Mouse (Mus musculus): Measurements from ENCODE around the gene Lrrc8d. TPM values are rescaled to one million over a fixed set of nuclear protein-coding genes. Genes with fewer than 3 reads are reported as not detected.

Lrrc8d gene
- polyA plus RNA-seq, 1 experiment from 2014 or later, result 19.7 TPM

DNA sequence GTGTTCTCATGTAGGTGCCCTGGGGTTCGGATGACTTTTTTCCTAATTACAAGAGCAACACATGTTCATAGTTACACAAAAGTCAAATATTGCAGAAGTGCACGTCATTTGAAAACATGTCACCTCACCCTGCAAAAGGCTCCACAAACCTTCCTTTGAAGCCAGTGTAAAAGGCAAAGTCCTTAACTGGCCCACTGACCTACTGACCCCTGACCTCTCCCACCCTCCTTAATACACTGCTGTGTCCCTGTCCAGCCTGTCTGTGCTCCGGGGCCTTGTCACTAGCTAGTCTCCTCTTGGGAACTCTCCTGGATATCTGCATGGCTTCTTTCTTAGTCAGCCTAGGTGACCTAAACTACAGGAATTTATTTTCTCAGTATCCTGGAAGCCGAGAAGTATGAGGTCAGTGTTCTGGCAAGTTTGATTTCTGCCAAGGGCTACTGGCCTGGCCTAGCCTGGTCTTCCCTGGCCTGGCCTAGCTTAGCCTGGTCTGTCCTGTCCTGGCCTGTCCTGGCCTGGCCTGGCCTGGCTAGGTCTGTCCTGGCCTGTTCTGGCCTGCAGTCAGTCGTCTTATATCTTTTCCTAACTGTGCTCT is 127.2 kb downstream of the Lrrc8d start:
- no peak for ATAC-seq (ENCODE audit: low read depth)
- H3K9ac ChIP-seq (ENCODE audit: low read length), result no peak overlapping the region
- H3K9me3 ChIP-seq (ENCODE audit: control insufficient read depth, low read length), result no peaks in the 10 kb centered on the region
- peaks cover 14% of the 10 kb centered on the region for H3K4me1 ChIP-seq (replicated peaks; ENCODE audit: control insufficient read depth, insufficient read depth, low read length)
- no peaks in the 10 kb centered on the region for H3K27me3 ChIP-seq (ENCODE audit: control insufficient read depth, insufficient read depth, low read depth, low read length)
- no peak overlapping the region for H3K4me3 ChIP-seq (ENCODE audit: low read length)
- H3K27ac ChIP-seq (ENCODE audit: low read length), result no peak overlapping the region
- H3K36me3 ChIP-seq (ENCODE audit: control insufficient read depth, insufficient read depth, low read length), result no peaks in the 10 kb centered on the region
- 70% methylated on average over 5 of the region's 5 CpGs for WGBS
- no peak overlapping the region for H3K4me2 ChIP-seq (ENCODE audit: low read depth, low read length)

- H3K4me3 ChIP-seq (ENCODE audit: low read length), result no peak overlapping the region
- ATAC-seq (ENCODE audit: low read depth), result no peak
- WGBS, result 87% methylated on average over 3 of the region's 3 CpGs
Observed at GRCm38 (mm10) chr5:105828050-105828449, 128.3 kb downstream of the Lrrc8d start.

DNA sequence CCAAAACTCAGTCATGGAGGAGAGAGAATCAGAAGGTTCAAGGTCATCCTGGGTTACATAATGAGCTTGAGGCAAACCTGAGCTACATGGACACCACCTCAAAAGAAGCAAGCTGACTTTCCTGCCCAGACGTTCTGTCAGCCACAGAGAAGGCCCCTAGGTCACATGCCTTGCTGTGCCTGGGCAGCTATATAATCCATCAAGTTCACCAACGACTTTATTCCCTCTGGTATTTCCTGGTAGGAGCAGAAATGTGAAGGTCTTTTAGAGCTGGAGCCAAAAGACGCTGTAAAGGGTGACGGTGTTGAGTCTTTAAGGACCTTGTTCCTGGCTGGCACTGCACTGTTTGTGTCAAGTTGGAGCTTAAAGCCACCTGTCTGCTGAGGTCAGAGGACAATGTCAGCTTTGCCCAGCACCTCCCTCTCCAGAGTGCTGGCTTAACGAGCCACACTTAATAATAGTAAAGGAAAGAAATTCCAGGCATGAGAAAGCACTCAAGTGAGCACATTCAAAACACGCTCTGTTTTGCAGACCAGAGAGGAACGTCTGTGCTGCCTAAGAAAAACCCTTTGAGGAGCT is 129.3 kb downstream of the Lrrc8d start:
- Histone ChIP-seq H3K36me3 (ENCODE audit: control insufficient read depth, insufficient read depth, low read length) (no peaks in the 10 kb centered on the region), H3K9me3 (ENCODE audit: control insufficient read depth, low read length) (no peaks in the 10 kb centered on the region), H3K4me1 (replicated peaks; ENCODE audit: control insufficient read depth, insufficient read depth, low read length) (peaks cover 8% of the 10 kb centered on the region), H3K4me3 (ENCODE audit: low read length) (no peak overlapping the region), H3K9ac (ENCODE audit: low read length) (no peak overlapping the region), H3K4me2 (ENCODE audit: low read depth, low read length) (no peak overlapping the region), H3K27ac (ENCODE audit: low read length) (peak overlapping the region; percentile 70), H3K27me3 (ENCODE audit: control insufficient read depth, insufficient read depth, low read depth, low read length) (no peaks in the 10 kb centered on the region)
- peak; percentile 74 for ATAC-seq (ENCODE audit: low read depth)
- WGBS, result 18% methylated on average over 7 of the region's 7 CpGs

More at GRCm38 (mm10) chr5:105828050-105828449, 128.3 kb downstream of the Lrrc8d start:
- H3K4me2 ChIP-seq (ENCODE audit: low read depth, low read length), result no peak overlapping the region
- H3K4me1 ChIP-seq (replicated peaks; ENCODE audit: control insufficient read depth, insufficient read depth, low read length), result peaks cover 14% of the 10 kb centered on the region
- no peaks in the 10 kb centered on the region for H3K27me3 ChIP-seq (ENCODE audit: control insufficient read depth, insufficient read depth, low read depth, low read length)
- no peak overlapping the region for H3K27ac ChIP-seq (ENCODE audit: low read length)
- no peak overlapping the region for H3K9ac ChIP-seq (ENCODE audit: low read length)
- H3K9me3 ChIP-seq (ENCODE audit: control insufficient read depth, low read length), result no peaks in the 10 kb centered on the region
- no peaks in the 10 kb centered on the region for H3K36me3 ChIP-seq (ENCODE audit: control insufficient read depth, insufficient read depth, low read length)

GRCm38 (mm10) chr5:105832140-105832539 is 132.4 kb downstream of the Lrrc8d start:
- no peaks in the 10 kb centered on the region for H3K36me3 ChIP-seq (ENCODE audit: control insufficient read depth, insufficient read depth, low read length)
- no peak overlapping the region for H3K4me2 ChIP-seq (ENCODE audit: low read depth, low read length)
- H3K27me3 ChIP-seq (ENCODE audit: control insufficient read depth, insufficient read depth, low read depth, low read length), result no peaks in the 10 kb centered on the region
- ATAC-seq (ENCODE audit: low read depth), result no peak
- H3K4me3 ChIP-seq (ENCODE audit: low read length), result no peak overlapping the region
- H3K4me1 ChIP-seq (replicated peaks; ENCODE audit: control insufficient read depth, insufficient read depth, low read length), result peaks cover 12% of the 10 kb centered on the region
- H3K9me3 ChIP-seq (ENCODE audit: control insufficient read depth, low read length), result no peaks in the 10 kb centered on the region
- 57% methylated on average over 7 of the region's 7 CpGs for WGBS
- no peak overlapping the region for H3K9ac ChIP-seq (ENCODE audit: low read length)
- no peak overlapping the region for H3K27ac ChIP-seq (ENCODE audit: low read length)

DNA sequence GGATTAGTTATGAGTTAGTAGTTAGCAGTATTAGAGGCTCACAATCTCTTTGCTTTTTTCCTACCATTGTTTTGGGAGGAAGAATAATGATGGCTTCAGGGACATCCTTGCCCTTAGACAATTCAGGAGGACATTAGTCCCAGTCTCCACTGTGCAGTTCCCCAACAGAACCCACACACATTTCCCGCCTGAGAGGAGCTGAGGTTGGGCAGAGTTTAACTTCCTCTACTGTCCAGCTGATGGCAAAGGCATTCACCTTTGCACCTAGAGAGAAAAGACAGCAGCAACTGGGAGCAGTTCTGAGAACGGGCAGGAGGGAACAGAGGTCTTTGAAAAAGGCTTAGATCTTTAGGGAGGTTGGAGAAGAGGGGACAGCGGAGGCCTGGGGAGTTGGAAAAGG is 134.2 kb downstream of the Lrrc8d start:
- no peak for ATAC-seq (ENCODE audit: low read depth)
- Histone ChIP-seq H3K4me3 (ENCODE audit: low read length) (no peak overlapping the region), H3K4me2 (ENCODE audit: low read depth, low read length) (no peak overlapping the region), H3K36me3 (ENCODE audit: control insufficient read depth, insufficient read depth, low read length) (no peaks in the 10 kb centered on the region), H3K4me1 (replicated peaks; ENCODE audit: control insufficient read depth, insufficient read depth, low read length) (peaks cover 12% of the 10 kb centered on the region), H3K27me3 (ENCODE audit: control insufficient read depth, insufficient read depth, low read depth, low read length) (no peaks in the 10 kb centered on the region), H3K9ac (ENCODE audit: low read length) (no peak overlapping the region), H3K9me3 (ENCODE audit: control insufficient read depth, low read length) (no peaks in the 10 kb centered on the region), H3K27ac (ENCODE audit: low read length) (no peak overlapping the region)
- WGBS, result 67% methylated on average over 3 of the region's 3 CpGs

- H3K36me3 ChIP-seq (ENCODE audit: control insufficient read depth, insufficient read depth, low read length), result no peaks in the 10 kb centered on the region
- peak overlapping the region; percentile 44; the same call in 1 of the 2 replicates for H3K27ac ChIP-seq (ENCODE audit: low read length)
- H3K9me3 ChIP-seq (ENCODE audit: control insufficient read depth, low read length), result no peaks in the 10 kb centered on the region
- ATAC-seq (ENCODE audit: low read depth), result peak; percentile 68
- no peaks in the 10 kb centered on the region for H3K27me3 ChIP-seq (ENCODE audit: control insufficient read depth, insufficient read depth, low read depth, low read length)
- H3K4me1 ChIP-seq (replicated peaks; ENCODE audit: control insufficient read depth, insufficient read depth, low read length), result peaks cover 12% of the 10 kb centered on the region
- 31% methylated on average over 9 of the region's 9 CpGs for WGBS
- peak overlapping the region; percentile 4; the same call in 1 of the 2 replicates for H3K4me2 ChIP-seq (ENCODE audit: low read depth, low read length)
- H3K9ac ChIP-seq (ENCODE audit: low read length), result no peak overlapping the region
- H3K4me3 ChIP-seq (ENCODE audit: low read length), result no peak overlapping the region
Observed at GRCm38 (mm10) chr5:105836006-105836405, 136.2 kb downstream of the Lrrc8d start.

DNA sequence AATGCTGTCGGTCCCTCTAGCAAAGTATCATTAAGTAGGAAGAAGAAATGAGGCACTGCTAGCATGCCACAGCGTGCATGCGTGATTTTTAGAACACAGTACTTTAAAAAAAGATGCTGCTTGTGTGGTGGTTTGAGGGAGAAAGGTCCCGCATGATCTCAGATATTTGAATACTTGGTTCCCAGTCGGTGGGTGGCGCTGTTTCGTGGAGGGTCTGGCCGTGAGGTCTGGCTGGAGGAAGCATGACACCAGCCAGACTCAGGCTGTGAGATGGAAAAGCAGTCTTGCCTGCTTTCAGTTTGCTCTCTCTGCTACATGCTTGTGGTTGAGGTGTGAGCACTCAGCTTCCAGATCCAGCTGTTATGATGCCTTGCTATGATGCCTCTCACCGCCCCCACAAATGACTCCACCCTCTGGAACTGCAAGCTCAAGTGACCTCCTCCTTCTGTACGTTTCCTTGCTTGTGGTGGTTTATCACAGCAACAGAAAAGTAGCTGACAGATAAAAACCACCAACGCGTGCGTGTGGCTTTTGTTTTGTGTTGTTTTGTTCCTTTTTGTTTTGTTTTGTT is 140.1 kb downstream of the Lrrc8d start:
- H3K27me3 ChIP-seq (ENCODE audit: control insufficient read depth, insufficient read depth, low read depth, low read length), result no peaks in the 10 kb centered on the region
- no peak for ATAC-seq (ENCODE audit: low read depth)
- no peak overlapping the region for H3K27ac ChIP-seq (ENCODE audit: low read length)
- H3K9ac ChIP-seq (ENCODE audit: low read length), result no peak overlapping the region
- 71% methylated on average over 13 of the region's 13 CpGs for WGBS
- H3K4me2 ChIP-seq (ENCODE audit: low read depth, low read length), result no peak overlapping the region
- no peak overlapping the region for H3K4me3 ChIP-seq (ENCODE audit: low read length)
- H3K9me3 ChIP-seq (ENCODE audit: control insufficient read depth, low read length), result no peaks in the 10 kb centered on the region
- H3K4me1 ChIP-seq (replicated peaks; ENCODE audit: control insufficient read depth, insufficient read depth, low read length), result peaks cover 12% of the 10 kb centered on the region
- no peaks in the 10 kb centered on the region for H3K36me3 ChIP-seq (ENCODE audit: control insufficient read depth, insufficient read depth, low read length)

- Histone ChIP-seq H3K27ac (ENCODE audit: low read length) (0 out of 2 replicates have a peak overlapping the region, but pooled peaks have one; percentile 29), H3K4me3 (ENCODE audit: low read length) (no peak overlapping the region), H3K27me3 (ENCODE audit: control insufficient read depth, insufficient read depth, low read depth, low read length) (no peaks in the 10 kb centered on the region), H3K36me3 (ENCODE audit: control insufficient read depth, insufficient read depth, low read length) (no peaks in the 10 kb centered on the region), H3K4me2 (ENCODE audit: low read depth, low read length) (no peak overlapping the region), H3K4me1 (replicated peaks; ENCODE audit: control insufficient read depth, insufficient read depth, low read length) (peaks cover 1% of the 10 kb centered on the region), H3K9me3 (ENCODE audit: control insufficient read depth, low read length) (no peaks in the 10 kb centered on the region), H3K9ac (ENCODE audit: low read length) (no peak overlapping the region)
- WGBS, result 69% methylated on average over 10 of the region's 10 CpGs
- peak; percentile 49; the same call in 1 of the 2 replicates for ATAC-seq (ENCODE audit: low read depth)
Observed at GRCm38 (mm10) chr5:105844044-105844753, 144.4 kb downstream of the Lrrc8d start.

GRCm38 (mm10) chr5:105845041-105845440 is 145.3 kb downstream of the Lrrc8d start:
- Histone ChIP-seq H3K27ac (ENCODE audit: low read length) (0 out of 2 replicates have a peak overlapping the region, but pooled peaks have one; percentile 29), H3K9me3 (ENCODE audit: control insufficient read depth, low read length) (no peaks in the 10 kb centered on the region), H3K27me3 (ENCODE audit: control insufficient read depth, insufficient read depth, low read depth, low read length) (no peaks in the 10 kb centered on the region), H3K4me2 (ENCODE audit: low read depth, low read length) (no peak overlapping the region), H3K36me3 (ENCODE audit: control insufficient read depth, insufficient read depth, low read length) (no peaks in the 10 kb centered on the region), H3K4me1 (replicated peaks; ENCODE audit: control insufficient read depth, insufficient read depth, low read length) (peaks cover 9% of the 10 kb centered on the region), H3K4me3 (ENCODE audit: low read length) (no peak overlapping the region), H3K9ac (ENCODE audit: low read length) (no peak overlapping the region)
- WGBS, result 96% methylated on average over 2 of the region's 2 CpGs
- ATAC-seq (ENCODE audit: low read depth), result no peak
